Mouse (Mus musculus) thymus, adult 2 months (tissue): Measurements from ENCODE around the gene Pramel1.

Experiments
- CTCF ChIP-seq: fragments of 200-500 bp; IDR thresholded peaks from 2 replicates; pipeline ENCODE4 v1.5.1; 2012; ENCODE audit warnings: mild to moderate bottlenecking, control low read depth, low read length, moderate library complexity, borderline replicate concordance; ENCODE audit not compliant: control insufficient read depth, poor library complexity, insufficient read depth; ENCODE audit errors: extremely low read depth
- POLR2A ChIP-seq: fragments of 200-500 bp; IDR thresholded peaks from 2 replicates; pipeline ENCODE4 v1.6.1; 2012; ENCODE audit warnings: mild to moderate bottlenecking, low read length, control low read depth, moderate library complexity; ENCODE audit not compliant: control insufficient read depth, poor library complexity, insufficient read depth; ENCODE audit errors: extremely low read depth

DNA sequence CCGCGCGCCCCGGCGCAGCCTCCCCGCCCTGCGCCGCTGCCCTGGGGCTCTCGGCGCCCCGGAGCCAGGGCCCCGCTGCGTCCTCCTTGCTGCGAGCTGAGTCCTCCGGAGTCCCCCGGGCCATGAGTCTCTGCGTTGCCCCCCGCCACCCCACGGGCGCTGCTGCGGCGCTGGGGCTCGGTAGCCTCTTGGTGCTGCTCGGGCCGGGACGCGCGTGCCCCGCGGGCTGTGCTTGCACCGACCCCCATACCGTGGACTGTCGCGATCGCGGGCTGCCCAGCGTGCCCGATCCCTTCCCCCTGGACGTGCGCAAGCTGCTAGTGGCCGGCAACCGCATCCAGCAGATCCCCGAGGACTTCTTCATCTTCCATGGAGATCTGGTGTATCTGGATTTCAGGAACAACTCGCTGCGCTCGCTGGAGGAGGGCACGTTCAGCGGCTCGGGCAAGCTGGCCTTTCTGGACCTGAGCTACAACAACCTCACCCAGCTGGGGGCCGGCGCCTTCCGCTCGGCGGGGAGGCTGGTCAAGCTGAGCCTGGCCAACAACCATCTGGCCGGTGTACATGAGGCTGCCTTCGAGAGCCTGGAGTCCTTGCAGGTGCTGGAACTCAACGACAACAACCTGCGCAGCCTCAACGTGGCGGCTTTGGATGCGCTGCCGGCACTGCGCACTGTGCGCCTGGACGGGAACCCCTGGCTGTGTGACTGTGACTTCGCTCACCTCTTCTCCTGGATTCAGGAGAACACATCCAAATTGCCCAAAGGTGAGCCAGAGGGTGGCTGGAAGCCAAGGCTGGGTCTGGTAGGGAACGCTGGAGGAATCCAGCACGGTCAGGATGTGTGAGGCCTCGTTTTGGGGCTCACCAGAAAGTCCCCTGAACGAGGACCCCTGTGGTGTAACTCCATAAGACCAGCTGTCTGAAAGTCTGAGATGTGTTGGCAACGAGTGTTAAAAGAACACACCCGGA lies 43.9 kb upstream of the Pramel1 start:
- TF ChIP-seq CTCF (no peak), POLR2A (no peak)
